Mouse (Mus musculus) testis, postnatal 10 days (tissue): ENCODE results near the gene Cmss1.

ENCODE experiments used
- DNase-seq: peaks from one replicate; pipeline ENCODE4 v3.0.0; 2021; ENCODE audit warnings: low spot score

The Cmss1 gene

GRCm38 (mm10) chr16:57470286-57470830 lies 136.3 kb downstream of the Cmss1 start:
- DNase-seq: no peak

GRCm38 (mm10) chr16:57469869-57470268 lies 136.8 kb downstream of the Cmss1 start:
- DNase-seq: no peak

DNA sequence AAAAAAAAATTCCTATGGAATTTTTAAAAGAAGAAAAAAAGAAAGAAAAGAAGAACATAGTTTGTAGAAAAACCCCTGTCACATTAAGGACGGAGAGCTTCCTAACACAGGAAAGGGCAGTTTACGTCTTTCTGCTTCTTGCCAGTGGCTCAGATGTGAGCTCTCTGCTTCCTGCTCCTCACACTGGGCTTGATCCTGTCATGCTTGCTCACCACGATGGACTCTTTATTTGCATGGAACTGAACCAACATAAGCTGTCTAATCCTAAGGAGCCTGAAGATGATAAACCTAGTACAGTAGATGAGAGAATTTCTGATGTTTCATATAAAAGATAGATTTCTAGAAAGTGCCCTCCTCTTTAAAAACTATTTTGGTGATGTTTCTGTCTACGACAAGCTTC lies 137.4 kb downstream of the Cmss1 start:
- no peak for DNase-seq

- DNase-seq: no peak
Observed at GRCm38 (mm10) chr16:57465386-57465913, 141.2 kb downstream of the Cmss1 start.

DNA sequence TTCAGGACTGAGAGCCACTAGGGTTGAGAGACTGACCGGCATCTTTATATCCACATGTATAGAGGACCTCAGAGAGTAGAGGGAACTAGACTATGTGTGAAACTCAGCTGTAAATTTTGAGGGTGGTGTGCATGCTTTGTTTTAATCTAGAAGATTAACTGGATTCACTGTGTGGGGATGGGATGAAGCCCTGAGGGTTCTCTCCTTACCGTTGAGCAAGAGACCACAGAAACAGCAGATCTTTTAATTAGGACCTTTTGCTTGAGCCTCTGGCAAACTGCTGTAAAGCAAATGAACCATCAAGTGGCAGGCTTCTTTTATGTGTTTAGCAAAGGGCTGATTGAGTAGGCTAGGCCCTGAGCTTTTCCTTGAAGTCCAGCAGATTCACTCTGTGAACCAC lies 150.7 kb downstream of the Cmss1 start:
- DNase-seq: no peak

DNA sequence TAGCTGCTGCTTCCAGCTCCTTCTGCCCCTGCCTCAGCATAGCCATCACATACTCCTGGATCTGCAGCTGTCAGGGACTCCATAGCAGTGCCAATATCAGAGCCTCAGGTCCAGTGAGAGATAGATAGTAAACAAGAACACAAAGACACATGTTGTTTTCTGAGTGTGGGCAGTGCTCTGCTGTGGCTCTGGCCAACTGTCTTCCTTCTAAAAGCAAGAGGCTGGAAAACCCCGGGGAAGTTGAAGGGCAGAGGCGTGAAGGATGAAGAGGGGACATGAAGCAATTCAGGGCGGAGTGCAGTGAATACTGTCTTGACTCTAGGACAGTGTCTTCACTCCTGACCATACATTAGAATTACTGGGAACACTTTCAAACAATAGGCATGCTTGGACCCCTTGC lies 151.1 kb downstream of the Cmss1 start:
- no peak for DNase-seq

DNA sequence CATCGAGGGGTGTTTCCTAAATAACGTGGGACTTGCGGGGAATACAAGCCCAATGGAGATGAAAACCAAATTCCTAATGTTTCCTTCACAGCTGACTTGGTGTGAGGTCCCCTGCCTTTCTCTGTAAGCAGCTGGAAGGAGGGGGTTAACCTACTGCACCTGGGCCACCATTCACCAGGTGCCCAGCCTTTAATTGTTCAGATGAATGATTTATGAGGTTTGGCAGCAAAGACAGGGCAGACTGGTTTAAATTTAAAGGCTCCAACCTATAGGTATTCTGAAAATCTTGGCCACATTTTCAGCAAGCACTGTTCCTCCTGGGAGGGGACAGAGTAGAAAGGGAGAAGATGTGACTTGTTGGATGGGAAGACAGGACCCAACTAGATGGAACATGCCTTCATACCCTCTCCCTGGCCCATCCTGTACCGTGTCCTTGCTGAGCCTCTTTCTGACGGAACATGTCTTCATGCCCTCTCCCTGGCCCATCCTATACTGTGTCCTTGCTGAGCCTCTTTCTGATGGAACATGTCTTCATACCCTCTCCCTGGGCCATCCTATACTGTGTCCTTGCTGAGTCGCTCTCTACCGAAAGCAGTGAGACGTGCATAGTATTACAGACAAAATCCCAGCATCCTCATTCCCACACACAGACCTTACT lies 152.4 kb downstream of the Cmss1 start:
- DNase-seq: no peak

DNA sequence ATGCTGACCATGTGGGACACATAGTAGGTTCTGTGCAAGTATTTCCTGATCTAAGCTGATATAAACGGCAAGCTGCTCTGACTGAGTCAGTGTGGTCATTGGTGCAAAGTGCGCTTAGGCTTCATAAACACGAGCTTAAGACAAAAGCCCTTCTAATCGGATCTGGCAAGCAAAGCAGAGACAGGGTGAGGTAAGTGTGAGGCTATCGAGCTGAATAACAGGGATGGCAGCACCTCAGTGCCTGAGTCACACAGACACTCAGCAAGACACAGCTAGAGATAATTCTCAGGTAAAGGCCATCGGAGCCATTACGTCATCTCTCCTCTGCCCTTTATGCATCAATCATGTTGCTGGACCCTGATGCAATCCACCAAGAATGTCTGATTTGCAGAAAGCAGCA lies 153.7 kb downstream of the Cmss1 start:
- DNase-seq: no peak

GRCm38 (mm10) chr16:57445096-57446094 lies 161.3 kb downstream of the Cmss1 start:
- no peak for DNase-seq

- DNase-seq: no peak
Observed at GRCm38 (mm10) chr16:57440706-57441437, 165.8 kb downstream of the Cmss1 start.

DNA sequence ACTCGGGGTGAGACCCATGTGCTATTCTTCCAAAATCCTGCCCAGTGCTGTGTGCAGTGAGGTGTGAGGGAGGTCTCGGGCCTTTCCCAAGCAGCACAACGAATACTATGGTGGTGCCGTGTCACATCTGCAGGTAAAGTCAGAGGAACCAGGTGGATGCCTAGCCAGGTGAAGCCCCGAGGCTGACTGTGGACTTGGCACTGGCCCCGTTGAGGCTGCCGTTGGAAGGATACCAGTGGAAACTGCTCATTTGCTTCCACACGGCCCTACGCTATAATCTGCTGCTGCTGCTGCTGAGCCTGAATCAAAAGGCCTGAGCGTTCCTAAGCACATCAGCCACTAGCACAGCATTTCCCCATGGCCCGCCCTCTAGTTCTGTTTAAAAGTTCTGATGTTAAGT lies 167.5 kb downstream of the Cmss1 start:
- no peak for DNase-seq

GRCm38 (mm10) chr16:57438288-57438685 lies 168.4 kb downstream of the Cmss1 start:
- no peak for DNase-seq

DNA sequence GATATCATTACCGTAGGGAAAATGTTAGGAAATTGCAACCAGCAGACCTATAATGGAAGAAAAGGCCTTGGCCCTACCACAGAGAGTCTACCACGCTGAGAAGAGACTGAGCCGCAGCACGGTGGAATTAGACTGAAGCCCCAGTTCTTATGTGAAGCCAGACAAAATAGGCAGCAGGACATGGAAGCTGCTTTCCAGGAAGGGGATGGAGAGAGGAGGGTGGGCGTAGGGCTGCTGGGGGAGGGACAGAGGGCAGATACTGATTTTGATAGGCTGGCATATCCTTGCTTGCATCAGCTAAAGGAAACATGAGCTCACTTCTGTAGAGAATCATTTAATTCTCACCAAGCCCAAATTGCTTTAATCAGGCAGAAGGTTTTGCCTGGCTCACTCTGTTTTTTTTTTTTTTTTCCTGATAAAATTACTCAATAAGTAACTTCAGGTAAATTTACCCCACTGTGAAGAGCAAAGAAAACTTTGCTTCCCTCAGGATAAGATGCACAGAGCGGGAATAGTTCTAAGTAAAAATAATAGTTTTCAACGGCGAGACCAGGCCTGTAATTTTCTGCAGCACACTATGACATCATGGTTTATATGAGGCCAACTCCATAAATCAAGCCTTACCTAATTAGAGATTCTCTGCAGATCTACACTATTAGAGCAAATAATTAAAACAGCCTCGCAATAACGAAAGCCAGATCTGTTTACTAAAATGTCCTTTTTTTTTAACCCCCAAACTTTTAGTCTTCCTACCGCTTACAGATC lies 169.0 kb downstream of the Cmss1 start:
- no peak for DNase-seq

DNA sequence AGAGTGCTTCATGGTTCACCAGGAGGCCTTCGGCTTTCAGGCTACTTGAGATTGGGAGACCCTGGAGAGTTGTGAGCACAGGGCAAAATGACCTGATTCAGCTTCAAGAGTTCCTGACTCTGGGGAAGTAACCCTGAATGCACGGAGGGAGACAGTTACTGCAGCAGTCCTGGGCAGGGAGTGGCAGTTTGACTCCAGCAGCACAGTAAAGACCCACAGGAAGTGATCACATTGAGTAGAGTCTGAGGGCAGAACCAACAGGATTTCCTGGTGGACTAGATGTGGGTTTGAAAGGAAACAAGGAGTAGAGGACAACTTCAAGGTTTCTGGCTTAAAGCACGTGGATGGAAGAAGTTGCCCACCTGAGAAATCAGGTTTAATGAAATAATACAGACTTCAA lies 172.0 kb downstream of the Cmss1 start:
- DNase-seq: no peak

DNA sequence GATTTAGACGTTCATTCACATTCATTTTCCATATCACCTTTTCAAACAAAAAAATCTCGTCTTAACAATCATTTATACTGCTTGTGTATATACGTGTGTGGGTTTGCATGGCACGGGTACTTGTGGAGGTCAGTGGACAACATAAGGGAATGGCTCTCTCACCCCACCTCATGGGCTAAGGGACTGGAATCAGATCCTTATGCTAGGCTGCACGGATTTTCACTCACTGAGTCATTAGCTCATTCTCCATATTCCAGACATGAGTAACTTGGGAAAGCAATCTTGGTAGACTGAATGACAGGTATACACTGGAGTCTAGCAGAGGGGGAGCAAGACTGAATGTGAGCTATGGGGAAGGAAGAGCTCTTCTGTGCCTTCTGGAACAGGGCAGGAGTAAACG lies 173.0 kb downstream of the Cmss1 start:
- DNase-seq: no peak

GRCm38 (mm10) chr16:57433173-57433572 lies 173.5 kb downstream of the Cmss1 start:
- no peak for DNase-seq

- no peak for DNase-seq
Observed at GRCm38 (mm10) chr16:57431294-57431693, 175.4 kb downstream of the Cmss1 start.

DNA sequence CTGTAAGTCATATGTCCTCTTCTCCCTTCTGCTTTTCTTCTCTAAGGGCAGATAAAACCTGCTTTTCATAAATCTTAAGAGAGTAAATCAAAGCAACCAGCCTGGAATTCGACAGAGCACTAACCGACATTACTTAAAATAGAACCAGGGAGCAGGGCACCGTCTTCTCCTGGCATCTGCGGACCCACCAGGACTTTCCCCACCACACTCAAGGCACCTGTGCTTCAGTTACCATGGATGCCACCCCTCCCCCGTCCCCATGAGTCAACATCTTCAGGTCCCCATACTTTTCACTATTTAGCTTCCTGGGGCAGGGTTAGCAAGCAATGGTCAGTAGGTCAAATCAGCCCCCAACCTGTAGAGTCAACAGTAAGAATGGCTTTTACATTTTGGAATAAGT lies 177.7 kb downstream of the Cmss1 start:
- DNase-seq: no peak

DNA sequence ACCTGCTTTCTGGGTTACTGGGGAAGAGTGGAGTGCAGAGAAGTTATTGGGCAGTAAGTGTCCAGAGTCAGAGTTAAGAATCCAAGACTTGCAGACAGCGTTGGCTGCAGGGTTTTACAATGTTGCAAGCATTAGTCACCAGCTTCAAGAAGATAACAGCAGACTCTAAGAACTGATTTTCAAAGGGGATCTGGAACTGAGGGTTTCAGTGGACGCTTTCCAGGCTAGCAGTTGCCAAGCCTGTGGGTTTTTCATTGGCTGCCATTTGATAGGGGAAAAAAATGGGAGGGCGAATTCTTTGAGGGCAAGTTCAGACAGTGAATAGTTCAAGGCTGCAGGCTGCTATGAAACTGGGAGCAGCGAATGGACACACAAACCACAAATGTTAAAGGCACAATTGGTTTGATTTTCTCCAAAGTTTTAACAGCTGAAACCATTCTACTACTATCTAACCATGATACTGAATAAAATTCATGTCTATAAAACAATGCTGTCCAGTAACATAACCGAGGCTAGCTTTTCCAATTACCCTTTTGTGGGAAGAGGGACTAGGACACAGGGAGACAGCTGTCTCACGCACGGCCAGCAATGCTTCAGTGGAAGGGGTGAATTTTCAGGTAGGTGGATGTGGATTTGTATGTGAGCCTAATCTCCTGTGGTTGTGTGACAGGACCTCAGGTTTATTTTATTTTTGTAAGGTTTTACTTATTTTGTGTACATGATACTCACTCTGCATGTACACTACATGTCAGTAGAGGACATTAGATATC lies 179.0 kb downstream of the Cmss1 start:
- peak; percentile 53 for DNase-seq

DNA sequence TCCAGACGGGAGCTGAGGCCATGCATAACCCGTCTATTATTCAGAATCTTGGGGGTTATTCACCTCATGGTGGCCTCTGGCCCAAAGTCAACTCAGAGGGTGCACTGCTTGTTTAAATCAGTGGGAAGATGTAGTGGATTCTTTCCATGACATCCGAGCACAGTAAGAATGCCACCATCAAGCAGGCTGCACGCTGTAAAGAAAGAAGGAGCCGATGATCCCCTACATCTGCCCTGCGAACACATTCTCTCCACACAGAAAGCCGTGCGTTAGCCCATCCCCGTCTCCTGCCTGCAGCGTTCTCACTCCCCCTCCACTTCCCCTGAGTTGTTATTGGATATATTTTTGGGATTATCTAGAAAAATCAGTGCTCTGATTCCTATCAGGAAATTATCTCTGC lies 180.0 kb downstream of the Cmss1 start:
- no peak for DNase-seq
